Mouse (Mus musculus) G1E (cell line): ENCODE results near the gene Macrod2. TPM values are rescaled to one million over a fixed set of nuclear protein-coding genes. Genes with fewer than 3 reads are reported as not detected.

Experiments
- ATAC-seq: 2 replicates; pipeline ENCODE4 v1.8.0; 2016; ENCODE audit warnings: mild to moderate bottlenecking; ENCODE audit not compliant: insufficient number of reproducible peaks, poor library complexity, low FRiP score, severe bottlenecking; ENCODE audit errors: extremely low read depth
- DNase-seq: peaks from one replicate; pipeline ENCODE4 v3.0.0; 2012; ENCODE audit warnings: low spot score
- H3K27me3 ChIP-seq: 2 replicates; pipeline ENCODE4 v1.6.1; 2012; ENCODE audit warnings: mild to moderate bottlenecking, low read length, inconsistent platforms; ENCODE audit not compliant: insufficient read depth
- H3K36me3 ChIP-seq: replicated peaks from 2 replicates; pipeline ENCODE3; 2012; ENCODE audit warnings: mild to moderate bottlenecking, inconsistent platforms
- H3K4me1 ChIP-seq: 2 replicates; pipeline ENCODE4 v1.6.1; 2012; ENCODE audit warnings: low read depth, low read length, inconsistent platforms, mixed read lengths; ENCODE audit not compliant: insufficient read depth
- H3K4me3 ChIP-seq: 2 replicates; pipeline ENCODE4 v1.5.1; 2012; ENCODE audit warnings: low read depth, mild to moderate bottlenecking, inconsistent platforms, low read length, moderate library complexity, mixed read lengths
- H3K9me3 ChIP-seq: replicated peaks from 2 replicates; pipeline ENCODE4 v1.6.1; 2012; ENCODE audit warnings: inconsistent platforms
- CTCF ChIP-seq: IDR thresholded peaks from 2 replicates; pipeline ENCODE4 v1.5.1; 2012; ENCODE audit warnings: low read depth, low read length, inconsistent platforms, mixed read lengths
- GATA1 ChIP-seq: IDR thresholded peaks from 2 replicates; pipeline ENCODE4 v1.6.1; 2012; ENCODE audit warnings: borderline replicate concordance, low read length, inconsistent platforms, mixed read lengths
- GATA2 ChIP-seq: IDR thresholded peaks from 2 replicates; pipeline ENCODE4 v1.6.1; 2012; ENCODE audit warnings: low read depth, low read length, inconsistent platforms, borderline replicate concordance
- POLR2AphosphoS5 ChIP-seq: IDR thresholded peaks from 2 replicates; pipeline ENCODE4 v1.6.1; 2012; ENCODE audit warnings: low read depth, low read length, inconsistent platforms; ENCODE audit not compliant: insufficient replicate concordance
- TAL1 ChIP-seq: conservative IDR thresholded peaks from 2 replicates; pipeline ENCODE4 v1.6.1; 2012; ENCODE audit warnings: low read depth, low read length, inconsistent platforms, mixed read lengths
- polyA plus RNA-seq: library from polyadenylated mRNA; stranded (reverse); fragments of >175 nt; gene quantifications from 2 replicates; pipeline ENCODE4 v1.2.3, GENCODE M21; 2012
- total RNA-seq, 2 experiments: library from RNA; stranded (forward) in 1 of 2; stranded (reverse) in 1 of 2; fragments of 200-1000 nt in 1 of 2; fragments of >200 nt in 1 of 2; fragmentation: Nextera tagmentation in 1 of 2; gene quantifications; 2 replicates each; pipeline ENCODE4 v1.2.3; 2014 to 2017

The Macrod2 gene
- total and polyA plus RNA-seq, 3 experiments, result 0.38 TPM; not detected in 2

DNA sequence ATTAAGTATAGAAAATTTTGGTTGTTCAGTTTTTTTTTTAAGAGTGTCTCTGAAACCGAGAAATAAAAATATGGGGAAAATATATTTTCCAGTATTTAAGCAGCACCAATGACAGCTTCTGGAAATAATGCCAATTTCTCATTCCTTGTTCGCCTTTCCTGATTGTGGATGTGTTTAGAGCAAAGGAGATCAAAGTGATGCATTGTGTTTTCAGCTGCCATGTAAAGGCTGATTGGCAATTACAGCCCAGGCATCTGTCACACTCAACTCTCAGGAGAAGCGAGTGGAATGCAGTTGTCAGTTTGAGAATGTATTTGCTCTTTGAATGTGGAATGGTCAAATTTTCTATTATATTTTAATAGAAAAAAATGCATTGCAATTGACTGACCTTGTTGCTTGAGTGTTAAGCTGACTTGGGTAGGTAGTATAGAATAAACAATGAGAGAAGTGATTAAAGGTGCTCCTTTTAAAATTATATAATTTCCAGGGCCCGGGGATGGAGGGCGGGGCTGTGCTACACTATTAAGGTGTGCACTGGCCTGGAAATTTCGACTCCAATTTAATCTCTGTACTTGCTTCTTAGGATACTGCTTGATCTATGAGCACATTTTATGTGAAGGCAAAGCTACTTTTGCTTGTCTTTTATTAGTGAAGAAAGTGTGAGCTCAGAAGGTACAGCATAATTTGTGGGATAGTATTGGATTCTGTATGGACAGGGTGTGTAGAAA, 629.4 kb downstream of the Macrod2 start:
- TF ChIP-seq POLR2AphosphoS5, result no peak
- no peak for TF ChIP-seq TAL1
- no peak for TF ChIP-seq GATA1
- TF ChIP-seq CTCF, result no peak
- TF ChIP-seq GATA2, result no peak
- no peaks in the 10 kb centered on the region for H3K36me3 ChIP-seq
- H3K27me3 ChIP-seq, result no peaks in the 10 kb centered on the region
- H3K4me1 ChIP-seq, result no peaks in the 10 kb centered on the region
- ATAC-seq, result no peak
- no peak for DNase-seq
- H3K9me3 ChIP-seq, result no peaks in the 10 kb centered on the region
- H3K4me3 ChIP-seq, result no peak overlapping the region

DNA sequence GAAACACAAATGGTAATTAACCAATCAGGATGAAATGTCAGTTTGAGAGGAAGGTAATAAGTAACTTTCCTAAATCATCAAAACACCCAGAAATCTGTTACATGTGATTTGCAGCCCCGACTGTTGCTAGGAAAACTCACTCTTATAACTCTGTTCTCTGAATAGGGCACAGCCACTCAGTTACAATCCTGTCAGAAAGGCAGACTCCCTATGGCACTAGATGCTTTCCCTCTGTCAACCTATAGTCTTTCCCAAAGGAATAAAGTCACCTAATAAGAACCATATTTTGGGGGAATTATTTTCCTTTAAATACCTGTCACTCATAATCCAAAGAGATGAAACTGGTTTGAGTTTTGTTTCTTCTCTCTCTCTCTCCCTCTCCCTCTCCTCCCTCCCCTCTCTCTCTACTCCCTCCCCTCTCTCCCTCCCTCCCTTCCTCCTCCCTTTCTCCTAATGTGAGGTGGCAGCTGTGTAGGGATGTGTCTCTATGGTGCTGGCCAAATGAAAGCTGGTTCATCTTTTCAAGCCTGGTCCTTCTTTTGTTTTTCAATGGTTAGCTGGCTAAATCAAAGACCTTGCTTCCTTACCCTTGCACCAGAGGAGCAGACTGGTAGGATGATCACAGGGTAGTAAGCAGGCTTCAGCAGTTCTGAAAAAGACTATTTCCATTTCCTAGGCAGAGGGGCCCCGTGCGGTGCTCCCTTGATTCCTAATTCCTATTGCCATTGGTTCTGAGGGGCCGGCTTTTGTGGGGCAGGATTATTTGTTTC, 661.8 kb downstream of the Macrod2 start:
- no peak for TF ChIP-seq GATA2
- no peak for TF ChIP-seq POLR2AphosphoS5
- TF ChIP-seq CTCF, result no peak
- TF ChIP-seq TAL1, result no peak
- no peak for TF ChIP-seq GATA1
- Histone ChIP-seq H3K36me3 (no peaks in the 10 kb centered on the region), H3K9me3 (no peaks in the 10 kb centered on the region), H3K4me3 (no peak overlapping the region), H3K4me1 (no peaks in the 10 kb centered on the region), H3K27me3 (no peaks in the 10 kb centered on the region)
- DNase-seq, result no peak
- no peak for ATAC-seq

DNA sequence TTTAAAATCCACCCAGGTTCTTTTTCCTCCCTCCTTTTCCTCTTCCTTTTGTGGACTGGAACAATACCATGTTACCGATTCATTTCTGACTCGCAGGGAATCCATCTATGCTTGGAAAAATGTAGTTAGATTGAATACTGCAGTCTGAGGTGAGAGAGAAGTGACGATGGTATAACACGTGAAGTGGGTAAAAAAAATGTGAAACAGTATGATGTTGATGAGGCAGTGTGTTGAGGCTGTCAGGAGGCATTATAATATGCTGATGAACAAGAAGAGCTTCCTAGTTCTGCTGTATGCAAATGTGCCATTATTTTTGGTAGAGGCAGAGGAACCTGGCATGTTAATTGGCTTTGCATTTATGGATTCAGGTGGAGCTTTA, 662.3 kb downstream of the Macrod2 start:
- Histone ChIP-seq H3K4me1 (no peaks in the 10 kb centered on the region), H3K36me3 (no peaks in the 10 kb centered on the region), H3K27me3 (no peaks in the 10 kb centered on the region), H3K9me3 (no peaks in the 10 kb centered on the region), H3K4me3 (no peak overlapping the region)
- TF ChIP-seq CTCF (no peak), GATA2 (no peak), GATA1 (no peak), POLR2AphosphoS5 (no peak), TAL1 (no peak)
- DNase-seq (no peak), ATAC-seq (no peak)

DNA sequence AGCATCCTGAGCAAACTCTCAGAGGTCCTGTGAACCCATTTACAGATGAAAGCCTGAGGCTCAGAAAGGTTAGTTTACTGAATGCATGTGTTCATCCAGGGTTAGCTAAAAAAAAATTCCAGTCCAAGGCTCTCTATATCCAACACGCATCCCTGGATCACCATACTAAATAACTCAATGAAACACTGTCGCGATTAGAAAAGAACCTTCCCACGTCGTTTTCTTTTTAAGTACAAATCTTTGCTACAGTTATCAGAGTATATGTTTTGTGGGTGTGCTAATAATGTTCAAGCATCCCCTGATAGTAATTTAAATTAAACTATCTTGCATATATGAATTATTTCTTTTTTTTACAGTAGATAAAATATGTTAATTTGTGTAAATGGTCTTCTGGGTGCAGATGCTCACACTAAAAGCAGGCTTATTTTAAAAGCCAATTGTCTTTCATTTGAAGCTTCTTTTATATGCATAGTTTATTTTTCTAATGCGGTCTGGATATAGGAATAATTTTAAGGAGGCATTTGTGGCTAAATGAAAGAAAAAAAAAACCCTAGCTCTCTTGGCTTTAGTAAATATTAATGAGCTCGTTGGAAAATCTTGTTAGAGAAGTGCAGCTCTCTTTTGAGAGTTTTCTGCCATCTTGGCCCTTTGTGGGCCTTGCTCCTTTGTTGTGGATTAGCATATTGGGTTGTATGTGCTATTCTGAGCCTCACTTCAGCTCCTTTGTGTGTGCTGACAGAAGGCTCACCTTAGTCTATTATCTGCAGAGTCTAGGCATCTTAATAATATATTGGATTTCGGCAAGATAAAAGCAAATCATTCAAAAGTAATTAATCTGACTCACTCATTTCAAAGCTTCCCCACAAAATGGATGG, 679.1 kb downstream of the Macrod2 start:
- TF ChIP-seq CTCF (no peak), GATA2 (no peak), POLR2AphosphoS5 (no peak), GATA1 (no peak), TAL1 (no peak)
- no peak for ATAC-seq
- Histone ChIP-seq H3K4me1 (no peaks in the 10 kb centered on the region), H3K4me3 (no peak overlapping the region), H3K9me3 (no peaks in the 10 kb centered on the region; the same call in none of the 2 replicates), H3K36me3 (no peaks in the 10 kb centered on the region), H3K27me3 (no peaks in the 10 kb centered on the region)
- DNase-seq, result no peak

DNA sequence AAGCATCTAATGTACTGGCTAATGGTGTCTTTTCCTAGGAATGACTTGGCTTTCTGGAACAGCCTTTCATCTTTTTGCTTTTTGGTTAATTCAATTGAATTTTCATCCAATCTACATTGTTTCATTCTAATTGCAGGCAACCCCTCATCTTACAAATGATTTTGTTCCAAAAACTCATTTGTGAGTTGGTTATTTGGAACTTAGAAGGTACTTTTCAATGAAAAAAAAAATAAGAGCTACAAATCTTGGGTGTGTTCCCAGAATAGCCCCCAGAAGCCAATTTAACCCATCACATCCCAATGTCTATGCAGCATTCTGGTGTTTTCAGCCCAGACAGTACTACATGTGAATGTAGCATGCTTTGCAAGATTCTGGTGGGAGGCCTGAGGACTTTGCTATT, 683.1 kb downstream of the Macrod2 start:
- Histone ChIP-seq H3K4me1 (no peaks in the 10 kb centered on the region), H3K9me3 (peaks cover 3% of the 10 kb centered on the region), H3K4me3 (no peak overlapping the region), H3K36me3 (no peaks in the 10 kb centered on the region), H3K27me3 (no peaks in the 10 kb centered on the region)
- no peak for TF ChIP-seq GATA2
- no peak for TF ChIP-seq POLR2AphosphoS5
- no peak for TF ChIP-seq GATA1
- TF ChIP-seq TAL1, result no peak
- TF ChIP-seq CTCF, result no peak
- DNase-seq, result no peak
- no peak for ATAC-seq

DNA sequence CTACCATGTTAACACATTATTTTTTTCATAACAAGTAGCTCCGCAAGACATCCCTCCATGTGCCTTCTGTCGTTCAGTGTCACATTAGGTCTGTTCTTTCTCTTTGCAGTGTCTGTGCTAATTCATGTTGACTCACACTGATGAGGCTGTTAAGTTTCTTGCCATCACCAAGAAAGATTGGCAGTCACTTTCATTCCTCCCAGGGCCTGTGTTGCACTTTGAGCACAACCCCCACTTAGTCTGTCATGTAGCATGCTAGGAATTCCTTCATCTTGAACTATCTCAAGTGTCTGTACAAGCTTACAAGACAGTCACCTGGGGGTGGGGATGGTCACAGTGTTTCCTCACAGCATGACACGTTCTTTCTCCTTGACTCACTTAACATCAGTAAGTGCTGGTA, 696.2 kb downstream of the Macrod2 start:
- no peaks in the 10 kb centered on the region for H3K27me3 ChIP-seq

More for the DNA sequence above, 696.2 kb downstream of the Macrod2 start:
- DNase-seq (no peak), ATAC-seq (no peak)
- 0 out of 2 replicates have a peak, but pooled peaks cover 2% of the 10 kb centered on the region for H3K9me3 ChIP-seq
- no peaks in the 10 kb centered on the region for H3K4me1 ChIP-seq
- TF ChIP-seq GATA1 (no peak), TAL1 (no peak), GATA2 (no peak), CTCF (no peak), POLR2AphosphoS5 (no peak)
- H3K36me3 ChIP-seq, result no peaks in the 10 kb centered on the region
- no peak overlapping the region for H3K4me3 ChIP-seq
